Mouse (Mus musculus) ES-Bruce4 (cell line): ENCODE data around the gene Cdc7.

Experiments
- CTCF ChIP-seq: IDR thresholded peaks from one replicate; pipeline ENCODE4 v1.8.1; 2011; ENCODE audit warnings: low read depth, low read length
- EP300 ChIP-seq: IDR thresholded peaks from 2 replicates; pipeline ENCODE4 v1.6.1; 2011; ENCODE audit warnings: low read depth, low read length; ENCODE audit not compliant: insufficient read depth
- POLR2A ChIP-seq: IDR thresholded peaks from one replicate; pipeline ENCODE4 v1.8.1; 2011; ENCODE audit warnings: low read length; ENCODE audit not compliant: insufficient read depth

GRCm38 (mm10) chr5:106982298-106982952 is 18.3 kb downstream of the Cdc7 start:
- TF ChIP-seq POLR2A (no peak), CTCF (no peak), EP300 (no peak)
